Mouse (Mus musculus): ENCODE results near the gene Marcksl1. TPM values are rescaled to one million over a fixed set of nuclear protein-coding genes. Genes with fewer than 3 reads are reported as not detected.

Marcksl1 gene
- polyA plus RNA-seq, 1 experiment from 2014 or later = 1,580 TPM

DNA sequence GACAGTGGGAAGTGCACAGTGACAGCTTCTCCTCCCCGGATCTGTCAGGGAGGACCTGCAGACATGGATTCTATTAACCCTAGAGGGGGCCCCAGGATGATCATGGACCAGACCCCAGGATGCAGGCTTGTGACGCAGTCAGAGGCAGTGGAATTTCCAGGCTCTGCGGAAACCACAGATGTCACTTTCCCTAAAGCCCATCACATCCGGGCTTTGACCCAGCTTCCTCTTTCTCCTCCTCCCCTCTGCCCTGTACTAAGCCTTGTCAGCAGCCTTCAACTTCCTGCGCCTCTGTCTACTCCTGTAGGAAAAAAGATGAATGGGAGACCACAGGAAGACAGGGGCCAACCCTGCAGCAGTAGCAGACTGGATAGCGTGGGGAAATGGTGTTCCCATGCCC is 16.8 kb upstream of the Marcksl1 start:
- H3K4me2 ChIP-seq (replicated peaks) = peak overlapping the region; percentile 45
- H3K27ac ChIP-seq = peak overlapping the region; percentile 86
- H3K27me3 ChIP-seq (ENCODE audit: control insufficient read depth, insufficient read depth, low read length) = peaks cover 8% of the 10 kb centered on the region; the same call in 1 of the 2 replicates
- H3K4me1 ChIP-seq (replicated peaks; ENCODE audit: control insufficient read depth, insufficient read depth, low read length) = peaks cover 21% of the 10 kb centered on the region
- no peaks in the 10 kb centered on the region for H3K9me3 ChIP-seq (ENCODE audit: control insufficient read depth, low read length)
- DNase-seq (ENCODE audit: low spot score) (no peak), ATAC-seq (ENCODE audit: low FRiP score) (no peak; the same call in 1 of the 2 replicates)
- WGBS = 29% methylated on average over 6 of the region's 6 CpGs
- H3K4me3 ChIP-seq (replicated peaks; ENCODE audit: low read length) = peak overlapping the region; percentile 13
- H3K36me3 ChIP-seq (replicated peaks; ENCODE audit: control insufficient read depth, insufficient read depth) = no peaks in the 10 kb centered on the region
- peak overlapping the region; percentile 54 for H3K9ac ChIP-seq

GRCm38 (mm10) chr4:129498941-129499340 is 14.4 kb upstream of the Marcksl1 start:
- no peak overlapping the region for H3K4me3 ChIP-seq (replicated peaks; ENCODE audit: low read length)
- WGBS = 74% methylated on average over 3 of the region's 3 CpGs
- no peak for ATAC-seq (ENCODE audit: low FRiP score)
- H3K4me1 ChIP-seq (replicated peaks; ENCODE audit: control insufficient read depth, insufficient read depth, low read length) = peaks cover 19% of the 10 kb centered on the region
- H3K9me3 ChIP-seq (ENCODE audit: control insufficient read depth, low read length) = no peaks in the 10 kb centered on the region
- no peaks in the 10 kb centered on the region for H3K36me3 ChIP-seq (replicated peaks; ENCODE audit: control insufficient read depth, insufficient read depth)
- H3K9ac ChIP-seq = no peak overlapping the region
- no peak for DNase-seq (ENCODE audit: low spot score)
- H3K4me2 ChIP-seq (replicated peaks) = no peak overlapping the region
- no peaks in the 10 kb centered on the region for H3K27me3 ChIP-seq (ENCODE audit: control insufficient read depth, insufficient read depth, low read length)
- H3K27ac ChIP-seq = no peak overlapping the region

GRCm38 (mm10) chr4:129500017-129500416 is 13.4 kb upstream of the Marcksl1 start:
- WGBS = 78% methylated on average over 8 of the region's 8 CpGs
- ATAC-seq (ENCODE audit: low FRiP score) = no peak
- Histone ChIP-seq H3K4me2 (replicated peaks) (peak overlapping the region; percentile 87), H3K27me3 (ENCODE audit: control insufficient read depth, insufficient read depth, low read length) (no peaks in the 10 kb centered on the region), H3K4me3 (replicated peaks; ENCODE audit: low read length) (no peak overlapping the region), H3K4me1 (replicated peaks; ENCODE audit: control insufficient read depth, insufficient read depth, low read length) (peaks cover 19% of the 10 kb centered on the region), H3K9me3 (ENCODE audit: control insufficient read depth, low read length) (no peaks in the 10 kb centered on the region), H3K27ac (no peak overlapping the region), H3K36me3 (replicated peaks; ENCODE audit: control insufficient read depth, insufficient read depth) (no peaks in the 10 kb centered on the region), H3K9ac (0 out of 2 replicates have a peak overlapping the region, but pooled peaks have one; percentile 59)
- DNase-seq (ENCODE audit: low spot score) = no peak

DNA sequence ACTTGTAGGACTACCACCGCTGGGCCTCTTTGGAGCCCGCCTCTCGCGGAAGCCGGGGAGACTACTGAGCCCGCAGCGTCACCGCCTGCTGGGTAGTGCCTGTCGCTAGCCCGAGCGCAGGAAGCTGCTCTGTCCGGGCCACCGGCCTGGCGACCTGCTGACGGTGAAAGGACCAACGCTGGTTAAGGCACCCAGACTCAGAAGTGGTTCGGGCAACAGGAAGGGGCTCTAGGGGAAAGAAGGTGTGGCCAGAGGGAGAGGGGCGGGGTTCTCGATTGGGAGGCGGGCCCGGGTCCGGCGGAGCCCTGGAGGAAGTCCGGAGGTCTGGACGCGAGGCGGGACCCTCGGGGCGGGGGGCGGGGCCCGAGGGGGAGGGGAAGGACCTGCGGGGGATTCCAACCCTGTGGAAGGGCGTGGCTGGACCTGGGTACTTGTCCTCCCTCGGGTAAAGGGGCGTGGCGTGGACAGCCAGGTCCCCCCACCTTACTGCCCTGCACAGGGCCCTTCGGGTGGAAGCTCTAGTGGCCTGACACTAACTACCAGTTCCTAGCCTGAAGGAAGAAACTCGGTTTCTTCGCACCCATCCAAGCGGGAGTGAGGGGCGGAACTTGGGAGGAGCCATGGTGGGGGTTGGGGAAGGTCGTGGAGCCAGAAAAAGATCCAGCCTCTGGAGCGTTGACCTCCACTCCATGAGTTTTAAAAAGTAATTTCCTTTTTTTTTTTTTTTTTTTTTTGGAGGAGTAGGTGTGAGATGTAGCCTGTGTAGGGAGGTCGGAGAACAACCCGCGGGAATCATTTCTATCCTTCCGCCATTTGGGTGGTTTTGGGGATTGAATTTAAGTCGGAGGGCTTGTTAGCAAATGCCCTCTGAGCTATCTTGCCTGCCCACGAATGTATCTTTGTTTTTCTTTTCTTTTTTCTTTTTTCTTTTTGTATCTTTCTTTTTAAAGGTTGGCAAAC is 12.5 kb upstream of the Marcksl1 start:
- peak overlapping the region; percentile 59 for H3K9ac ChIP-seq
- peak overlapping the region; percentile 47 for H3K4me3 ChIP-seq (replicated peaks; ENCODE audit: low read length)
- peak overlapping the region; percentile 58 for H3K27ac ChIP-seq
- peak; percentile 62 for DNase-seq (ENCODE audit: low spot score)
- no peaks in the 10 kb centered on the region for H3K27me3 ChIP-seq (ENCODE audit: control insufficient read depth, insufficient read depth, low read length)
- no peaks in the 10 kb centered on the region for H3K9me3 ChIP-seq (ENCODE audit: control insufficient read depth, low read length)
- 2% methylated on average over 48 of the region's 49 CpGs for WGBS
- peaks cover 14% of the 10 kb centered on the region for H3K4me1 ChIP-seq (replicated peaks; ENCODE audit: control insufficient read depth, insufficient read depth, low read length)
- no peaks in the 10 kb centered on the region for H3K36me3 ChIP-seq (replicated peaks; ENCODE audit: control insufficient read depth, insufficient read depth)
- peak overlapping the region; percentile 87 for H3K4me2 ChIP-seq (replicated peaks)
- peak; percentile 70 for ATAC-seq (ENCODE audit: low FRiP score)

DNA sequence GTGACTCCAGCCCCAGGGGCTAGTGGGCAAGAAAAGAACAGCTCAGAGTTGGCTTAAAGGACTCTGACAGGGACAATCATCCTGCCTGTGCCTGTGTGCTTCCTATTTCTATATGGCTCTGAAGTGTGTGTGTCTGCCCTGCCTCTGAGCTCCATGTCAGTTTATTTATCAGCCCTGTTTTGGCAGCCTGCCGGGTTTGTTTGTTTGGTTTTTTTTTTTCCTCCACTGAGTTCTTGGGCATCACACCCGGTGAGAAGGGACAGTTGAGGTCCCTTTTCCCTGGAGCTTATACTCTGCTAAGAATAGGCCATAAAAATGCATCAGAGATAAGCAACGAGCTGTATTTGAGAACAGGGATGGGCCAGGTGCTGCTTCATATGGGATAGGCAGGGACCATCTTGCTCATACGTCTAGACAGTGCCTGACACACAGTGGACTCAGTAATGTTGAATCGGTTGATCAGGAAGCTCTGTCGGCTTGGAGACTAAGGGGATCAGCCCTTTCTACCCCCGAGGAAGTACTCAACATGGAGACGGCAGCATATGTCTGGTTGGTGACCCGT is 11.0 kb upstream of the Marcksl1 start:
- ATAC-seq (ENCODE audit: low FRiP score) = no peak
- Histone ChIP-seq H3K4me2 (replicated peaks) (no peak overlapping the region), H3K27ac (no peak overlapping the region), H3K9ac (no peak overlapping the region), H3K27me3 (ENCODE audit: control insufficient read depth, insufficient read depth, low read length) (no peaks in the 10 kb centered on the region), H3K9me3 (ENCODE audit: control insufficient read depth, low read length) (no peaks in the 10 kb centered on the region), H3K36me3 (replicated peaks; ENCODE audit: control insufficient read depth, insufficient read depth) (no peaks in the 10 kb centered on the region), H3K4me1 (replicated peaks; ENCODE audit: control insufficient read depth, insufficient read depth, low read length) (peaks cover 3% of the 10 kb centered on the region; the same call in 1 of the 2 replicates), H3K4me3 (replicated peaks; ENCODE audit: low read length) (no peak overlapping the region)
- 76% methylated on average over 9 of the region's 9 CpGs for WGBS
- no peak for DNase-seq (ENCODE audit: low spot score)

DNA sequence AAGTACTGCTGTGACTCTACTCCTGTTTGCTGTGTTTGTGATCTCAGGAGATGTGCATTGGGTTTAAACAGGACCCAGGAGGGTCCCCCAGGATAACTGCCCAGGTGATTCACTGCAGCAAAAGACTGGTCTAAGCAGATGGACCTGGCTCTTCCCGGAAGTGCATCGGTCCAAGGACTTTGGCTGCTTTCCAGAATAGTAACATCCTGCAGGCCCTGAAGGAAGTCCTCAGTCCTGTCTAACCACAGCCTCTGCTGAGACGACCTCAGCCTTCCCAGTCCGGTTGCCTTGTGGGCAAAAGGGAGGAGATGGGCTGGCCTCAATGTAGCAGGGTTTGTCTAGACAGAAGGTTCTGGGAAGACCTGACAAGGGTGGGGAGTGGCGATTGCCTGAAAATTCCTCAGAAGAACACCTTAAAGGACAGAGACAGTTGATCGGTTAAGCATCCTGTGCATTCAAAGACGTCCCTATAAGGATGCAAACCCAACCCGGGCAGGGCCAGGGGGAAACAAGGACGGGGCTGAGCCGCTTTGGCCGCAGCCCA is 10.4 kb upstream of the Marcksl1 start:
- Histone ChIP-seq H3K27ac (no peak overlapping the region), H3K4me3 (replicated peaks; ENCODE audit: low read length) (no peak overlapping the region), H3K36me3 (replicated peaks; ENCODE audit: control insufficient read depth, insufficient read depth) (no peaks in the 10 kb centered on the region), H3K4me1 (replicated peaks; ENCODE audit: control insufficient read depth, insufficient read depth, low read length) (peaks cover 3% of the 10 kb centered on the region; the same call in 1 of the 2 replicates), H3K27me3 (ENCODE audit: control insufficient read depth, insufficient read depth, low read length) (no peaks in the 10 kb centered on the region), H3K9me3 (ENCODE audit: control insufficient read depth, low read length) (no peaks in the 10 kb centered on the region), H3K9ac (no peak overlapping the region), H3K4me2 (replicated peaks) (no peak overlapping the region)
- DNase-seq (ENCODE audit: low spot score) (no peak), ATAC-seq (ENCODE audit: low FRiP score) (no peak)
- 76% methylated on average over 11 of the region's 11 CpGs for WGBS

DNA sequence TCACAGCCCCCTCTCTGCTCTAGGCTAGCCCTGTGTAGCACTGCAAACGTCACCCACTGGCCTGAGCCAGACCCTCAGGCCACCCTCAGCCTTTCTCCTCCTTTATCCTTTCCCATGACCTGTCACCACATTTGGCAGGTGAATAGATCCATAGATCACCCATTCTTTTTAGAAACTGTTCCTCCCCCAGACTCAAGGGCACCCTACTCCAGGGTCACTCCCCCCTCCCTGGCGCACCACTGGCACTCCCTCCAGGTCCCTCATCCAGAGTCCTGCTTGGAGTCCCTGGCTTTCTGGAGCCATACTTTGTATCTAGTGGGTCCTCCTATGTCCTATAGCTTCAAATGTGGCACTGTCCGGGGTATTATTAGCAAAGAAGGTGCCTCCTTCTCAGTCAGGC is 7.9 kb upstream of the Marcksl1 start:
- Histone ChIP-seq H3K9ac (no peak overlapping the region), H3K4me3 (replicated peaks; ENCODE audit: low read length) (no peak overlapping the region), H3K27me3 (ENCODE audit: control insufficient read depth, insufficient read depth, low read length) (no peaks in the 10 kb centered on the region), H3K36me3 (replicated peaks; ENCODE audit: control insufficient read depth, insufficient read depth) (no peaks in the 10 kb centered on the region), H3K4me1 (replicated peaks; ENCODE audit: control insufficient read depth, insufficient read depth, low read length) (peaks cover 12% of the 10 kb centered on the region; the same call in 1 of the 2 replicates), H3K27ac (no peak overlapping the region), H3K9me3 (ENCODE audit: control insufficient read depth, low read length) (no peaks in the 10 kb centered on the region), H3K4me2 (replicated peaks) (no peak overlapping the region)
- WGBS = 78% methylated on average over 3 of the region's 3 CpGs
- ATAC-seq (ENCODE audit: low FRiP score) (no peak), DNase-seq (ENCODE audit: low spot score) (no peak)

DNA sequence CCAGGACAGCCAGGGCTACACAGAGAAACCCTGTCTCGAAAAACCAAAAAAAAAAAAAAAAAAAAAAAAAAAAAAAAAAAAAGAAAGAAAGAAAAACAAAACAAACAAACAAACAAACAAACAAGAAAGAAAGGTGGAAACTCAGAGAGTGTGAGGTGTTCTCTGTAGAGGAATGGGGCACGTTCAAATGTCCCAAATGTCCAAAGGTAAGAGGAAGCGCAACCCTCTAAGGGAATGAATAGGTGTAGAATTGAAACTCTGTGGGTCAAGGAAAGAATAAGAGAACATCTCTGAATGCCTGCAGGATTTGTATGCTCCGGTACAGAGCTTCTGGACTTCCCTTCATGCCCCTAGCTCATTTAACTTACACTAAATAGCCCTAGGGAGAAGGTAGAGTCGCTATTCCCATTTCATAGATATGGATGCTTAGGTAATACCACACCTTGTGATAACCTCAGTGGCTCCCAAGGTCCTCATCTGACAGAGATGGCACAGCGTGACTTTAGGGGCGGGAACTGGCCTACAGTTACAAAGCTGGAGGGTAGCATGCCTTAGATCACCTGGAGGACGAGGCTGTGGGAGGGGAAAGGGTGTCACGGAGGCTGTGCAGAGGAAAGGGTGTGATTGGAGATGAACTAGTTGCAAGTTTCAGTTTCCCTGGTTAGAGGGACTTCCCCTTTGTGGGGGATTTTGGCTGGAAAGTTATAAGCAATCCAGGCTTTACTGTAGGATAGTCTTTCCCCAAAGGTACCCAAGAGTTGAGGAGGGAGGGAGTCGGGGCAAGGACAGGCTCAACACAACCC is 5.7 kb upstream of the Marcksl1 start:
- no peak overlapping the region for H3K4me3 ChIP-seq (replicated peaks; ENCODE audit: low read length)
- H3K27me3 ChIP-seq (ENCODE audit: control insufficient read depth, insufficient read depth, low read length) = no peaks in the 10 kb centered on the region
- ATAC-seq (ENCODE audit: low FRiP score) (no peak), DNase-seq (ENCODE audit: low spot score) (no peak)
- no peak overlapping the region for H3K4me2 ChIP-seq (replicated peaks)
- H3K9ac ChIP-seq = no peak overlapping the region
- no peaks in the 10 kb centered on the region for H3K9me3 ChIP-seq (ENCODE audit: control insufficient read depth, low read length)
- no peak overlapping the region for H3K27ac ChIP-seq
- peaks cover 25% of the 10 kb centered on the region for H3K4me1 ChIP-seq (replicated peaks; ENCODE audit: control insufficient read depth, insufficient read depth, low read length)
- 73% methylated on average over 9 of the region's 10 CpGs for WGBS
- no peaks in the 10 kb centered on the region for H3K36me3 ChIP-seq (replicated peaks; ENCODE audit: control insufficient read depth, insufficient read depth)

GRCm38 (mm10) chr4:129508237-129508515 is 5.2 kb upstream of the Marcksl1 start:
- Histone ChIP-seq H3K9me3 (ENCODE audit: control insufficient read depth, low read length) (no peaks in the 10 kb centered on the region), H3K9ac (no peak overlapping the region), H3K27me3 (ENCODE audit: control insufficient read depth, insufficient read depth, low read length) (no peaks in the 10 kb centered on the region), H3K4me1 (replicated peaks; ENCODE audit: control insufficient read depth, insufficient read depth, low read length) (peaks cover 30% of the 10 kb centered on the region), H3K4me3 (replicated peaks; ENCODE audit: low read length) (no peak overlapping the region), H3K27ac (no peak overlapping the region), H3K4me2 (replicated peaks) (no peak overlapping the region), H3K36me3 (replicated peaks; ENCODE audit: control insufficient read depth, insufficient read depth) (no peaks in the 10 kb centered on the region)
- 73% methylated on average over 3 of the region's 3 CpGs for WGBS
- DNase-seq (ENCODE audit: low spot score) = no peak
- no peak for ATAC-seq (ENCODE audit: low FRiP score)

All from hindbrain, embryonic 14.5 days (tissue).